Mouse (Mus musculus) urinary bladder, postnatal 14 days (tissue): ENCODE results near the gene Bcas3.

Source experiments
- DNase-seq: peaks from one replicate; pipeline ENCODE4 v3.0.0; 2021; ENCODE audit warnings: low spot score

Gene Bcas3

GRCm38 (mm10) chr11:85352539-85353380, at the start of gene Bcas3:
Bcas3 (plus strand) TSS chr11:85353167.
- peak; percentile 99 for DNase-seq

- no peak for DNase-seq
Measured at GRCm38 (mm10) chr11:85306577-85307260, 46.2 kb upstream of the Bcas3 start.

- DNase-seq = no peak
Measured at GRCm38 (mm10) chr11:85308799-85309198, 44.2 kb upstream of the Bcas3 start.

GRCm38 (mm10) chr11:85310407-85310712, 42.6 kb upstream of the Bcas3 start:
- no peak for DNase-seq

- peak; percentile 99 for DNase-seq
Measured at GRCm38 (mm10) chr11:85310713-85311574, 42.0 kb upstream of the Bcas3 start, which contains the start of gene Ppm1d. Ppm1d (plus strand) TSS chr11:85311244.

GRCm38 (mm10) chr11:85311645-85312490, 41.1 kb upstream of the Bcas3 start:
- peak; percentile 34 for DNase-seq

- peak; percentile 66 for DNase-seq
Measured at GRCm38 (mm10) chr11:85312818-85313217, 40.1 kb upstream of the Bcas3 start.

- DNase-seq = no peak
Measured at GRCm38 (mm10) chr11:85313361-85313760, 39.6 kb upstream of the Bcas3 start.

GRCm38 (mm10) chr11:85323567-85324330, 29.2 kb upstream of the Bcas3 start:
- no peak for DNase-seq

- DNase-seq = no peak
Measured at GRCm38 (mm10) chr11:85328717-85329116, 24.2 kb upstream of the Bcas3 start.

GRCm38 (mm10) chr11:85329167-85329894, 23.6 kb upstream of the Bcas3 start:
- DNase-seq = peak; percentile 40

GRCm38 (mm10) chr11:85334778-85335177, 18.2 kb upstream of the Bcas3 start:
- peak; percentile 48 for DNase-seq

- DNase-seq = no peak
Measured at GRCm38 (mm10) chr11:85339173-85339831, 13.7 kb upstream of the Bcas3 start.

GRCm38 (mm10) chr11:85340070-85340616, 12.8 kb upstream of the Bcas3 start:
- no peak for DNase-seq

GRCm38 (mm10) chr11:85353819-85354218, 852 bp downstream of the Bcas3 start:
- DNase-seq = no peak

- no peak for DNase-seq
Measured at GRCm38 (mm10) chr11:85359641-85360040, 6.7 kb downstream of the Bcas3 start.

GRCm38 (mm10) chr11:85361621-85362020, 8.7 kb downstream of the Bcas3 start:
- no peak for DNase-seq

- no peak for DNase-seq
Measured at GRCm38 (mm10) chr11:85366168-85366567, 13.2 kb downstream of the Bcas3 start.

GRCm38 (mm10) chr11:85367823-85368222, 14.9 kb downstream of the Bcas3 start:
- peak; percentile 60 for DNase-seq
